Mouse (Mus musculus) limb, embryonic 15.5 days (tissue): Measurements from ENCODE around the gene Lrsam1. TPM values are rescaled to one million over a fixed set of nuclear protein-coding genes. Genes with fewer than 3 reads are reported as not detected.

Source experiments
- ATAC-seq: fragments of 200-750 bp; cut with Nextera tagmentation; 2 replicates; pipeline ENCODE4 v1.8.0; 2017; ENCODE audit warnings: low read depth, moderate TSS enrichment; ENCODE audit not compliant: insufficient number of reproducible peaks, low FRiP score, low TSS enrichment
- H3K27ac ChIP-seq: fragments of 300-500 bp; sonication (generic); 2 replicates; pipeline ENCODE4 v1.5.1; 2015; ENCODE audit warnings: moderate library complexity, mild to moderate bottlenecking, inconsistent platforms
- H3K27me3 ChIP-seq: fragments of 300-500 bp; sonication (generic); 2 replicates; pipeline ENCODE4 v1.6.1; 2015; ENCODE audit warnings: inconsistent platforms
- H3K36me3 ChIP-seq: fragments of 300-500 bp; sonication (generic); 2 replicates; pipeline ENCODE4 v1.6.1; 2015; ENCODE audit warnings: inconsistent platforms
- H3K4me1 ChIP-seq: fragments of 300-500 bp; sonication (generic); 2 replicates; pipeline ENCODE4 v1.6.1; 2015; ENCODE audit warnings: inconsistent platforms
- H3K4me2 ChIP-seq: fragments of 300-500 bp; sonication (generic); 2 replicates; pipeline ENCODE4 v1.6.1; 2015; ENCODE audit warnings: mild to moderate bottlenecking, inconsistent platforms
- H3K4me3 ChIP-seq: fragments of 300-500 bp; sonication (generic); 2 replicates; pipeline ENCODE4 v1.5.1; 2015; ENCODE audit warnings: mild to moderate bottlenecking, inconsistent platforms
- H3K9ac ChIP-seq: fragments of 300-500 bp; sonication (generic); 2 replicates; pipeline ENCODE4 v1.6.1; 2015; ENCODE audit warnings: inconsistent platforms
- H3K9me3 ChIP-seq: fragments of 300-500 bp; sonication (generic); 2 replicates; pipeline ENCODE4 v1.6.1; 2016; ENCODE audit warnings: inconsistent platforms
- WGBS: fragments of 180-500 bp; shearing (Covaris S2); methylation state at CpG from one replicate; pipeline ENCODE4 v1.1.7; 2015; 5-methylcytosine and 5-hydroxymethylcytosine counted together
- polyA plus RNA-seq: library from polyadenylated mRNA; unstranded; fragments of >200 nt; fragmentation: Nextera tagmentation; extraction: Ambion mirVana; gene quantifications from 2 replicates; pipeline ENCODE4 v1.2.1, GENCODE M21; 2015

The Lrsam1 gene
- polyA plus RNA-seq, 1 experiment from 2014 or later, result 12.0 TPM

GRCm38 (mm10) chr2:32888029-32888428 lies 73.4 kb downstream of the Lrsam1 start:
- peak; percentile 52 for ATAC-seq
- H3K4me3 ChIP-seq, result no peak overlapping the region
- H3K4me2 ChIP-seq, result no peak overlapping the region
- peaks cover 11% of the 10 kb centered on the region; the same call in 1 of the 2 replicates for H3K36me3 ChIP-seq
- no peaks in the 10 kb centered on the region for H3K27me3 ChIP-seq
- H3K4me1 ChIP-seq, result peaks cover 68% of the 10 kb centered on the region
- 17% methylated on average over 9 of the region's 9 CpGs for WGBS
- H3K9me3 ChIP-seq, result no peaks in the 10 kb centered on the region
- peak overlapping the region; percentile 79 for H3K27ac ChIP-seq
- H3K9ac ChIP-seq, result no peak overlapping the region

GRCm38 (mm10) chr2:32884745-32885144 lies 76.7 kb downstream of the Lrsam1 start:
- Histone ChIP-seq H3K36me3 (no peaks in the 10 kb centered on the region), H3K27me3 (no peaks in the 10 kb centered on the region), H3K27ac (peak overlapping the region; percentile 22), H3K9ac (no peak overlapping the region), H3K4me1 (peaks cover 79% of the 10 kb centered on the region), H3K9me3 (no peaks in the 10 kb centered on the region), H3K4me3 (no peak overlapping the region), H3K4me2 (no peak overlapping the region)
- 24% methylated on average over 7 of the region's 7 CpGs for WGBS
- no peak for ATAC-seq

GRCm38 (mm10) chr2:32882283-32883043 lies 79.0 kb downstream of the Lrsam1 start:
- Histone ChIP-seq H3K9me3 (no peaks in the 10 kb centered on the region), H3K27me3 (no peaks in the 10 kb centered on the region), H3K9ac (no peak overlapping the region), H3K4me2 (0 out of 2 replicates have a peak overlapping the region, but pooled peaks have one; percentile 14), H3K27ac (peak overlapping the region; percentile 80), H3K36me3 (no peaks in the 10 kb centered on the region), H3K4me1 (peaks cover 82% of the 10 kb centered on the region), H3K4me3 (no peak overlapping the region)
- 42% methylated on average over 13 of the region's 21 CpGs for WGBS
- peak; percentile 36; the same call in 1 of the 2 replicates for ATAC-seq

GRCm38 (mm10) chr2:32881723-32882122 lies 79.7 kb downstream of the Lrsam1 start:
- no peaks in the 10 kb centered on the region for H3K36me3 ChIP-seq
- ATAC-seq, result no peak
- H3K4me1 ChIP-seq, result peaks cover 83% of the 10 kb centered on the region
- no peak overlapping the region for H3K4me3 ChIP-seq
- H3K27ac ChIP-seq, result peak overlapping the region; percentile 80
- no peaks in the 10 kb centered on the region for H3K27me3 ChIP-seq
- H3K9ac ChIP-seq, result no peak overlapping the region
- no peaks in the 10 kb centered on the region for H3K9me3 ChIP-seq
- 37% methylated on average over 3 of the region's 3 CpGs for WGBS
- H3K4me2 ChIP-seq, result no peak overlapping the region

- Histone ChIP-seq H3K9me3 (no peaks in the 10 kb centered on the region), H3K4me3 (no peak overlapping the region), H3K9ac (no peak overlapping the region), H3K27me3 (no peaks in the 10 kb centered on the region), H3K4me2 (no peak overlapping the region), H3K4me1 (peaks cover 80% of the 10 kb centered on the region), H3K27ac (peak overlapping the region; percentile 80), H3K36me3 (no peaks in the 10 kb centered on the region)
- ATAC-seq, result no peak
- WGBS, result 52% methylated on average over 6 of the region's 6 CpGs
These were observed 80.4 kb downstream of the Lrsam1 start for GRCm38 (mm10) chr2:32881054-32881453.

DNA sequence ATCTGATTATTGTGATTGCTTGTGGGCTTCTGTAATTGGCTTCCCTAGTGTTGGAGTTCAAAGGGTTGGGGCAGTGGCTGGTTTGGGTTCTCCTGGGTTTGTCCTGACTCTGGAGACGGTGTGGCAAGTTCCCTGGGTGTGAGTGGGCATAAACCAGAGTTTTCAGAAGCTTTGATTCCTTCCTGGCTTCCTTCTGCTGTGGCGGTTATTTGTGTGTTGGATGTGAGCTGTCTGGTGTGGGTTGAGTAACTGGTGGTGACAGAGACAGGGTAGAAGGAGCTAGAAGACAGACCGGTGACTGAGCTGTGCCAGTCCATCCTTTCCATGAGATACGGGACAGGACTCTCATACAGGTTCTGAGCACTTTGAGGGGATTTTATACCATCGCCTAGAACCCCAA lies 81.8 kb downstream of the Lrsam1 start:
- H3K27me3 ChIP-seq, result no peaks in the 10 kb centered on the region
- no peaks in the 10 kb centered on the region for H3K9me3 ChIP-seq
- H3K9ac ChIP-seq, result no peak overlapping the region
- H3K4me2 ChIP-seq, result peak overlapping the region; percentile 73; the same call in 1 of the 2 replicates
- H3K4me1 ChIP-seq, result peaks cover 83% of the 10 kb centered on the region
- ATAC-seq, result no peak
- H3K27ac ChIP-seq, result 0 out of 2 replicates have a peak overlapping the region, but pooled peaks have one; percentile 54
- 70% methylated on average over 5 of the region's 5 CpGs for WGBS
- peak overlapping the region; percentile 8; the same call in 1 of the 2 replicates for H3K4me3 ChIP-seq
- H3K36me3 ChIP-seq, result no peaks in the 10 kb centered on the region

- Histone ChIP-seq H3K36me3 (no peaks in the 10 kb centered on the region), H3K4me2 (peak overlapping the region; percentile 73), H3K27me3 (no peaks in the 10 kb centered on the region), H3K27ac (peak overlapping the region; percentile 89), H3K4me1 (peaks cover 83% of the 10 kb centered on the region), H3K9ac (peak overlapping the region; percentile 11; the same call in 1 of the 2 replicates), H3K4me3 (peak overlapping the region; percentile 75), H3K9me3 (no peaks in the 10 kb centered on the region)
- no peak for ATAC-seq
- WGBS, result 46% methylated on average over 3 of the region's 3 CpGs
These were observed 83.0 kb downstream of the Lrsam1 start for GRCm38 (mm10) chr2:32878396-32878795.

DNA sequence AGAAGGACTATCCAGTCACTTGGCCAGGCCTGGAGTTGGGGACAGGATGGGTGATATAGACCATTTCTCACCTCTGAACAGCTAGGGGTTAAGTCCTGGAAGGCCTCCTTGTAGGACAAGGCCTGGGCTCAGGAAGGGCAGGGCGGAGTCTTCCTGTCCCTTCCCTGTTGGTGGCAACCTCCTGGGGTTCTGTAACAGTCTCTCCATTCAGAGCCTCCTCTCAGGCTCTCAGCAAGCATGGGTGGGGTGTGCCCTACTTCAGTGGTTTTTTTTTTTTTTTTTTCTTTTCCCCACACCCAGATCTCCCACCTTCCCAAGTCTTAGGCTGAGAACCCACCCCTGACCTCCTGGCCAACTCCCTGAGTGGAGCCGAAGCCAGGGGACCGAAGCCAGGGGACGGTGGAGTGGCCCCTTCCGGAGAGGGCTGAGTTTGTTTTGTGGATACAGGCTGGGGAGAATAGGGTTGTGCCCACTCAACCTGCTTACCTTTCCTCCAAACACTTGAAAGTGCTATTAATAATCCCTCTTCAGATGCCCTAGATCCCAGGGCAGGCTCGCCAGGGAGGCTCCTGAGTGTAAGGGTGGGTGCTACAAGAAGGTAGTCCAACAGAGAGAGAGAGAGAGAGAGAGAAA lies 83.5 kb downstream of the Lrsam1 start:
- H3K9ac ChIP-seq, result peak overlapping the region; percentile 82; the same call in 1 of the 2 replicates
- peak overlapping the region; percentile 73 for H3K4me2 ChIP-seq
- H3K4me1 ChIP-seq, result peaks cover 79% of the 10 kb centered on the region
- H3K4me3 ChIP-seq, result peak overlapping the region; percentile 75
- peak overlapping the region; percentile 89 for H3K27ac ChIP-seq
- H3K9me3 ChIP-seq, result no peaks in the 10 kb centered on the region
- ATAC-seq, result no peak
- WGBS, result 65% methylated on average over 6 of the region's 6 CpGs
- no peaks in the 10 kb centered on the region for H3K27me3 ChIP-seq
- H3K36me3 ChIP-seq, result no peaks in the 10 kb centered on the region

GRCm38 (mm10) chr2:32877303-32877702 lies 84.1 kb downstream of the Lrsam1 start:
- Histone ChIP-seq H3K4me3 (peak overlapping the region; percentile 75), H3K4me1 (peaks cover 73% of the 10 kb centered on the region), H3K36me3 (no peaks in the 10 kb centered on the region), H3K9ac (peak overlapping the region; percentile 82), H3K4me2 (peak overlapping the region; percentile 73), H3K27me3 (no peaks in the 10 kb centered on the region), H3K9me3 (no peaks in the 10 kb centered on the region), H3K27ac (peak overlapping the region; percentile 89)
- 29% methylated on average over 5 of the region's 5 CpGs for WGBS
- ATAC-seq, result no peak

DNA sequence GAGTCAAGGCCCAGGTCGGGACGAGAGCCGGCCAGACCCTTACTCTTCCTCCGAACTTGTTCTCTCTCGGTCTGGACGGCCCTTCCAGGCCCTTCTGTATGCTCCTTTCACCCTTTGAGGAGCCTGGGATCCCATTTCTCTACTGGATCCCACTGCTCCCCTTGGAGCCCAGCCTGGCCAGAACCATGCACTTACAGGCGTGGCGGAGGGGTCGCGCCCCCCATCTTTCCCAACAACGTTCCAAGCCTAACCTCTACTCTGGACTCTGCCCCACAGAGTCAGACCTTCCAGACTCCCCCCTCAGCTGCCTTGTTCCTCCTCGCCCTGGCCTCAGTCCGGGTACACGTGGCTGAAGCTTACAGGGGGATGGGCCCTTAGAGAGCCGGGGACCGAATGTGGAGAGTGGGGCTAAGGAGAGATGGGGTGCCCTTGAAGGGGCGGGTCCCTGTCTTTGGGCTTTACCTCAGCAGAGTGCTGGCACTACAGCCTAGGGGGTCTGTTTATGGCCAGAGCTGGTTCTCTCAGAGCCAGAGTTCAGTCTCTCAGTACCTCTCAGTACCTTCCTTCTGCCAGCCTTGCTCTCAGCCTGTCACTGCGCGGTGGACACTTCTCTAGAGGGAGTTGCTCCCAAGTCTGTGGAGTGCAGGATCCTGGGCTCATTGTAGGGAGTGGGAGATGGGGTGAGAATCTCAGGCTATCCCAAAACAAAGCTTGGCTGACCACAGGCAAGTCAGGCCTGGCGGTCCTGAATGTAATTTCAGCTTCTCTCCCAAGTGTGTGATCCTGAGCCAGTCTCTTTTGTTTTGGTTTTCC lies 84.7 kb downstream of the Lrsam1 start:
- Histone ChIP-seq H3K27me3 (no peaks in the 10 kb centered on the region), H3K4me2 (peak overlapping the region; percentile 73), H3K27ac (peak overlapping the region; percentile 89), H3K9ac (peak overlapping the region; percentile 82), H3K9me3 (no peaks in the 10 kb centered on the region), H3K4me1 (peaks cover 68% of the 10 kb centered on the region), H3K4me3 (peak overlapping the region; percentile 75), H3K36me3 (no peaks in the 10 kb centered on the region)
- 3% methylated on average over 20 of the region's 20 CpGs for WGBS
- peak; percentile 11; the same call in 1 of the 2 replicates for ATAC-seq

DNA sequence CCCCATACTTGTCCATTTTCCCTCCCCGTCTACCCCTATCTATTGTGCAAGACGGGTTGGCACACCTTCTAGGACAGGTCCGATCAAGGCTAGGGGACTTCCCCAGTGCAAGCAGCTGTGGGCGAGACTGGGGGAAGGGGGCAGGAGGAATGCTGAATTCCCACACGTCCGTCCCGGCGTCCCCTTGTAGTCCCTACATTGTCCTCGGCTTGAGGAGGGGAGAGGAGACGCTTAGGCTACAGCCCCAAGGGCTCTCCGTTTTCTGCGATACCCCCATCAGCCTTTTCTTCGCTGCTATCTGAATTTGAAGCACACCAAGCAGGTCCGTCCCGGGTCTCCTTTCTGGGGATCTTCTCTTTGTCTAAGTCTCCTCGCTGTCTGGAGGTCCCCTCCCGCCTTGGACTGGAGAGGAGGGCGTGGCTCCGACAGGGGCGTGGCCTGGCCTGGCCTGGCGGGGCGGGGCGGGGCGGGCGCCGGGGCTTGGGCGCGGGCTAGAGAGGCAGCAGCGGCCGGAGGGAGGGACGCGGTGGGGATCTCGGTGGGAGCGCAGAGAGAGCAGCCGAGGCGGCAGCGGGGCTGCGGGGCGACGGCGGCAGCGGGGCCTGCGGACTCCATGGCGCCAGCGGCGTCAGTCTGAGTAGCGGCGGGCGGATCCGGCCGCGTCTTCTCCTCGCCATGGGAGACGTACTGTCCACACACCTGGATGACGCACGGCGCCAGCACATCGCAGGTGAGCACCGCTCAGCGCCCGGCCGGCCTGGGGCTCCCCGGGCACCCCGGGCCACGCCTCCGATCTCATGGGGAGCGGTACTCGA lies 85.5 kb downstream of the Lrsam1 start, which contains the start of gene Fam129b:
Gene Fam129b, plus strand, starts transcription at position 440 of the 815 bp plus-strand sequence.
- Histone ChIP-seq H3K9ac (peak within 1 kb of the TSS; percentile 82), H3K27ac (peak within 1 kb of the TSS; percentile 89), H3K36me3 (no peaks in the 10 kb centered on the region), H3K27me3 (no peaks in the 10 kb centered on the region), H3K4me3 (peak within 1 kb of the TSS; percentile 75), H3K4me1 (peaks cover 60% of the 10 kb centered on the region), H3K9me3 (no peaks in the 10 kb centered on the region), H3K4me2 (peak within 1 kb of the TSS; percentile 73)
- peak; percentile 88 for ATAC-seq
- under 1% methylated on average over 68 of the region's 68 CpGs for WGBS
